Mouse (Mus musculus) MEL (cell line): ENCODE data around the gene Ston1. TPM values are rescaled to one million over a fixed set of nuclear protein-coding genes. Genes with fewer than 3 reads are reported as not detected.

Source experiments
- DNase-seq: peaks from one replicate; pipeline ENCODE4 v3.0.0; 2011; ENCODE audit warnings: low read depth, low spot score
- H3K27ac ChIP-seq: 2 replicates; pipeline ENCODE4 v1.5.1; 2012; ENCODE audit warnings: low read depth, mild to moderate bottlenecking, control low read depth, low read length, moderate library complexity; ENCODE audit not compliant: control insufficient read depth
- H3K27me3 ChIP-seq, 2 experiments: fragments of 150-350 bp in 1 of 2; sonication (generic) in 1 of 2; 2 replicates each; pipeline ENCODE4 v1.6.1; 2012; ENCODE audit warnings: low read length in 2 of 2, mild to moderate bottlenecking in 2 of 2, improper control_type of control experiment in 1 of 2, moderate library complexity in 1 of 2; ENCODE audit not compliant: insufficient read depth in 2 of 2, control insufficient read depth in 1 of 2
- H3K36me3 ChIP-seq, 2 experiments: 2 replicates each; pipeline ENCODE4 v1.6.1; 2012 to 2014; ENCODE audit warnings: low read length in 2 of 2, improper control_type of control experiment in 1 of 2, inconsistent platforms in 1 of 2, mild to moderate bottlenecking in 1 of 2; ENCODE audit not compliant: insufficient read depth in 2 of 2, control insufficient read depth in 1 of 2
- H3K4me1 ChIP-seq, 2 experiments: fragments of 150-350 bp in 1 of 2; sonication (generic) in 1 of 2; 2 replicates each; pipeline ENCODE4 v1.6.1; 2012; ENCODE audit warnings: low read length in 2 of 2, improper control_type of control experiment in 1 of 2, mild to moderate bottlenecking in 1 of 2; ENCODE audit not compliant: insufficient read depth in 2 of 2, control insufficient read depth in 1 of 2
- H3K4me3 ChIP-seq, 2 experiments: fragments of 150-350 bp in 1 of 2; sonication (generic) in 1 of 2; 2 replicates each; pipeline ENCODE4 v1.5.1; 2012; ENCODE audit warnings: low read depth in 2 of 2, low read length in 2 of 2, mild to moderate bottlenecking in 2 of 2, moderate library complexity in 2 of 2, control low read depth in 1 of 2, improper control_type of control experiment in 1 of 2; ENCODE audit not compliant: control insufficient read depth in 1 of 2, insufficient read depth in 1 of 2
- H3K79me2 ChIP-seq: 2 replicates; pipeline ENCODE4 v1.6.1; 2012; ENCODE audit warnings: mild to moderate bottlenecking, low read length, moderate library complexity; ENCODE audit not compliant: control insufficient read depth, poor library complexity, insufficient read depth
- H3K9ac ChIP-seq: 2 replicates; pipeline ENCODE4 v1.6.1; 2012; ENCODE audit warnings: low read depth, mild to moderate bottlenecking, control low read depth, low read length, moderate library complexity; ENCODE audit not compliant: control insufficient read depth, poor library complexity, severe bottlenecking
- H3K9me3 ChIP-seq: fragments of 150-350 bp; sonication (generic); replicated peaks from 2 replicates; pipeline ENCODE4 v1.6.1; 2012; ENCODE audit warnings: mild to moderate bottlenecking, low read length, improper control_type of control experiment, moderate library complexity; ENCODE audit not compliant: insufficient read depth
- BHLHE40 ChIP-seq: IDR thresholded peaks from 2 replicates; pipeline ENCODE4 v1.6.1; 2012; ENCODE audit warnings: low read depth, mild to moderate bottlenecking, inconsistent platforms, low read length, improper control_type of control experiment, borderline replicate concordance
- CHD1 ChIP-seq: IDR thresholded peaks from 2 replicates; pipeline ENCODE4 v1.6.1; 2012; ENCODE audit warnings: low read depth, mild to moderate bottlenecking, inconsistent platforms, low read length, improper control_type of control experiment
- CHD2 ChIP-seq: IDR thresholded peaks from 2 replicates; pipeline ENCODE4 v1.6.1; 2011; ENCODE audit warnings: low read length, improper control_type of control experiment
- ELF1 ChIP-seq: IDR thresholded peaks from 2 replicates; pipeline ENCODE4 v1.6.1; 2014; ENCODE audit warnings: low read depth, mild to moderate bottlenecking, inconsistent platforms, low read length, improper control_type of control experiment, moderate library complexity
- EP300 ChIP-seq, 2 experiments: IDR thresholded peaks; 2 replicates each; pipeline ENCODE4 v1.6.1; 2011; ENCODE audit warnings: improper control_type of control experiment in 2 of 2, low read length in 2 of 2, low read depth in 1 of 2, mild to moderate bottlenecking in 1 of 2
- GATA1 ChIP-seq: IDR thresholded peaks from 2 replicates; pipeline ENCODE4 v1.6.1; 2011; ENCODE audit warnings: low read depth, low read length, improper control_type of control experiment
- HCFC1 ChIP-seq: IDR thresholded peaks from 2 replicates; pipeline ENCODE4 v1.6.1; 2012; ENCODE audit warnings: low read depth, mild to moderate bottlenecking, inconsistent platforms, low read length, improper control_type of control experiment, moderate library complexity
- KAT2A ChIP-seq: conservative IDR thresholded peaks from 2 replicates; pipeline ENCODE4 v1.6.1; 2012; ENCODE audit warnings: low read depth, low read length, improper control_type of control experiment, inconsistent platforms
- MAFK ChIP-seq: IDR thresholded peaks from 2 replicates; pipeline ENCODE4 v1.6.1; 2011; ENCODE audit warnings: low read depth, mild to moderate bottlenecking, low read length, improper control_type of control experiment, borderline replicate concordance
- MAZ ChIP-seq: IDR thresholded peaks from 2 replicates; pipeline ENCODE4 v1.6.1; 2012; ENCODE audit warnings: low read depth, mild to moderate bottlenecking, inconsistent platforms, low read length, improper control_type of control experiment
- MXI1 ChIP-seq: IDR thresholded peaks from 2 replicates; pipeline ENCODE4 v1.6.1; 2011; ENCODE audit warnings: mild to moderate bottlenecking, low read depth, low read length, improper control_type of control experiment
- MYC ChIP-seq: IDR thresholded peaks from 2 replicates; pipeline ENCODE4 v1.6.1; 2011; ENCODE audit warnings: low read depth, mild to moderate bottlenecking, low read length, improper control_type of control experiment, moderate library complexity
- NRF1 ChIP-seq: IDR thresholded peaks from 2 replicates; pipeline ENCODE4 v1.6.1; 2014; ENCODE audit warnings: low read depth, mild to moderate bottlenecking, inconsistent platforms, low read length, improper control_type of control experiment, moderate library complexity; ENCODE audit not compliant: poor library complexity, insufficient read depth, severe bottlenecking
- POLR2A ChIP-seq, 2 experiments: IDR thresholded peaks; 2 replicates each; pipeline ENCODE4 v1.6.1; 2011 to 2012; ENCODE audit warnings: low read length in 2 of 2, mild to moderate bottlenecking in 2 of 2, control low read depth in 1 of 2, improper control_type of control experiment in 1 of 2, low read depth in 1 of 2, moderate library complexity in 1 of 2; ENCODE audit not compliant: control insufficient read depth in 1 of 2, insufficient read depth in 1 of 2, poor library complexity in 1 of 2
- POLR2AphosphoS5 ChIP-seq: IDR thresholded peaks from 2 replicates; pipeline ENCODE4 v1.6.1; 2012; ENCODE audit warnings: low read depth, borderline replicate concordance, mild to moderate bottlenecking, inconsistent platforms, low read length, moderate library complexity, mixed read lengths
- RAD21 ChIP-seq: IDR thresholded peaks from 2 replicates; pipeline ENCODE4 v1.6.1; 2011; ENCODE audit warnings: mild to moderate bottlenecking, low read depth, low read length, improper control_type of control experiment
- RCOR1 ChIP-seq: IDR thresholded peaks from 2 replicates; pipeline ENCODE4 v1.6.1; 2012; ENCODE audit warnings: low read depth, mild to moderate bottlenecking, inconsistent platforms, low read length, improper control_type of control experiment
- SIN3A ChIP-seq: IDR thresholded peaks from 2 replicates; pipeline ENCODE4 v1.6.1; 2012; ENCODE audit warnings: low read length, improper control_type of control experiment, inconsistent platforms
- SMC3 ChIP-seq: IDR thresholded peaks from 2 replicates; pipeline ENCODE4 v1.6.1; 2011; ENCODE audit warnings: low read depth, low read length, improper control_type of control experiment
- TBP ChIP-seq: IDR thresholded peaks from 2 replicates; pipeline ENCODE4 v1.8.0; 2011; ENCODE audit warnings: low read depth, low read length, improper control_type of control experiment
- TCF12 ChIP-seq: IDR thresholded peaks from 2 replicates; pipeline ENCODE4 v1.6.1; 2014; ENCODE audit warnings: low read depth, mild to moderate bottlenecking, inconsistent platforms, low read length, improper control_type of control experiment, moderate library complexity
- UBTF ChIP-seq: IDR thresholded peaks from 2 replicates; pipeline ENCODE4 v1.6.1; 2012; ENCODE audit warnings: low read depth, mild to moderate bottlenecking, inconsistent platforms, low read length, improper control_type of control experiment, moderate library complexity, borderline replicate concordance; ENCODE audit not compliant: insufficient read depth
- ZNF384 ChIP-seq: IDR thresholded peaks from 2 replicates; pipeline ENCODE4 v1.6.1; 2012; ENCODE audit warnings: low read depth, mild to moderate bottlenecking, inconsistent platforms, low read length, improper control_type of control experiment
- polyA plus RNA-seq, 2 experiments: library from polyadenylated mRNA; stranded (reverse) in 1 of 2; unstranded in 1 of 2; fragments of >175 nt in 1 of 2; fragments of >200 nt in 1 of 2; gene quantifications; 2 replicates each; pipeline versions ENCODE4 v1.2.1 to v1.2.4; 2012; ENCODE audit warnings: low replicate concordance in 2 of 2, low read depth in 1 of 2; ENCODE audit not compliant: insufficient read length in 2 of 2, insufficient read depth in 1 of 2, missing spikeins in 1 of 2
- total RNA-seq: library from RNA; depleted of rRNA; stranded (reverse); fragments of 300-350 nt; gene quantifications from 2 replicates; pipeline ENCODE4 v1.2.3, GENCODE M21; 2012

Gene Ston1
- total and polyA plus RNA-seq, 3 experiments, result 0.39 to 4.9 TPM; not detected in 1

DNA sequence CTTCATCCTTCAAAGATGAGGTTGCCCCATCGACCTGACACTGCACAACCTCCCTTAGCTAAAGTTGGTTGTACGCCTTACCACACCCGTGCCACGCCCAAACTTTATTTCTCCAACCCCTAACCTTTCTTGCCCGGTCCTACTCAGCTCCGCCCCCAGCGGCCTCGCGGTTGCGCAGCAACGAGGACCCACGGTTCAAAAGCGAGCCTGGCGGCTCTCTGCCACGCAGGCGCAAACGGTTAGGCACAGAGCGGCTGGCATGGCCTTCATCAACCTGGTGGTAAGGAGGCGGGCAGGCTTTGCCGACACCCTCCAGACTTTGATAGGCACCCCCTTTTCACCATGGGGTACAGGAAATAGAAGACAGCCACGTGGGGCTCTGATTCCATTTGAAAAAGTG is 71.0 kb downstream of the Ston1 start, which contains the start of gene Gtf2a1l:
TSS of gene Gtf2a1l (plus strand) at position 209 of the 400 bp plus-strand sequence.
- TF ChIP-seq CHD1, result no peak
- no peak for TF ChIP-seq MYC
- TF ChIP-seq MAFK, result no peak
- no peak for TF ChIP-seq ZNF384
- TF ChIP-seq BHLHE40, result no peak
- no peak for TF ChIP-seq SMC3
- TF ChIP-seq TBP, result no peak
- no peak for TF ChIP-seq TCF12
- TF ChIP-seq CHD2, result no peak
- no peak for TF ChIP-seq MXI1
- no peak for TF ChIP-seq ELF1
- no peak for TF ChIP-seq EP300 (IDR thresholded peaks at IDR 0.05; ENCODE audit: low read depth in 1 of 2, low read length in 2 of 2)
- TF ChIP-seq, all 39 proteins: peak for 0
- Histone ChIP-seq H3K79me2 (no peaks in the 10 kb centered on the region), H3K36me3 (no peaks in the 10 kb centered on the region), H3K27ac (no peak within 1 kb of the TSS), H3K27me3 (no peaks in the 10 kb centered on the region), H3K4me1 (peaks cover 0 to 2% of the 10 kb centered on the region in 2 experiments; a peak in 1 of 4 replicates), H3K4me3 (no peak within 1 kb of the TSS), H3K9me3 (no peaks in the 10 kb centered on the region), H3K9ac (no peak within 1 kb of the TSS)
- no peak for DNase-seq

DNA sequence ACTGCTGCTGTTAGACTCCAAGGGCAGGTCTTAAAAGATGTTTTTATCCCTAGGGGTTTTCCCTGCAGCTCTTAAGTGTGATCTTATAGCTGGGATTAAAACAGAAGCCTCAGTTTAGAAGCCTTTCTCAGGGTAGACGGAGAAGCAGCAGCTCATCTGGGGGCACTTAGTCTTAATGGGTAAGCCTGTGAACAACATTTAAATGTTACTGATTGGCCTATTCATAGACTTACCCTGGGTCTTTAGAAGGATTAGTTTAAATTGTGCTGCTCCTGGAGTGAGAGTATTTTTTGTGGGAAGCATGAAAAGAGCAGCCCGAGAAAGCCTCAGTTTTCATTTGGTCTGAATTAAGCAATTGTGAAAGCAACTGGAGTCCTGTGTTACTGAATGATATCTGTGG is 72.4 kb downstream of the Ston1 start:
- peaks cover 0 to 2% of the 10 kb centered on the region in 2 experiments; a peak in 1 of 4 replicates for H3K4me1 ChIP-seq
- no peaks in the 10 kb centered on the region for H3K27me3 ChIP-seq
- H3K9me3 ChIP-seq, result no peaks in the 10 kb centered on the region
- H3K4me3 ChIP-seq, result no peak overlapping the region
- H3K36me3 ChIP-seq, result no peaks in the 10 kb centered on the region
- no peak overlapping the region for H3K9ac ChIP-seq
- TF ChIP-seq KAT2A (no peak), UBTF (no peak), GATA1 (no peak), POLR2AphosphoS5 (no peak), HCFC1 (no peak), RCOR1 (no peak), MAZ (no peak), NRF1 (no peak), TBP (no peak), RAD21 (no peak), POLR2A (IDR thresholded peaks at IDR 0.05; ENCODE audit: control insufficient read depth in 1 of 2, insufficient read depth in 1 of 2, low read depth in 1 of 2, low read length in 2 of 2, poor library complexity in 1 of 2) (no peak), SIN3A (no peak), TCF12 (no peak), CHD1 (no peak)
- no peaks in the 10 kb centered on the region for H3K79me2 ChIP-seq
- H3K27ac ChIP-seq, result no peak overlapping the region
- no peak for DNase-seq
